29 mouse cellular contexts compared by ENCODE assay signal in the genomic region with DNA sequence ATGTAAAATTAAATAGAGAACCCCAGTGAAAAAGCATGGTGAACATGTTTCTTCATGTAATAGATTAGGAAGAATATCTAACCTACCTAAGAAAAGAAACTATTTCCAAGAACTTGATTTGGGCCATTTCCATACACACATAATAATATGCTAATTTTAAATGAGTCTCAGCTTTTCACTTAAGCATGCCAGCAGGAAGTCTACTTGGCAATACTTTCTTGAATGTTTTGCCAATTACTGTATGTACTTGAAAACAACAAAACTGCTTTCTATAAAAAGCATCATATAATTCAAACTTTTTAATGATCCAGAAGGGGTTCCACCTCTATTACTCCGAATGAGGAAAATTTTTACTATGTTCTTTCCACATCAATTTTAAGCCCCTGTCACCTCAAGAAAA.
"Had no signal": no experiment of that assay in that cellular context is flagged by ENCODE, and none has a peak within 500 bp of the region (broad histone marks: within the 10 kb centered on the region; RNA-seq: fewer than 3 reads in every experiment).

No protein-coding gene starts in this region.

- H3K9ac ChIP-seq: heart, embryonic 12.5 days; hindbrain, embryonic 12.5 days; hindbrain, embryonic 14.5 days; intestine, embryonic 15.5 days; limb, embryonic 12.5 days; liver, embryonic 13.5 days; liver, embryonic 15.5 days; liver, postnatal 0 days had no signal

- H3K36me3 ChIP-seq: heart, embryonic 10.5 days; heart, embryonic 12.5 days; hindbrain, embryonic 10.5 days; hindbrain, embryonic 12.5 days; intestine, embryonic 15.5 days; limb, embryonic 10.5 days; limb, embryonic 12.5 days; liver, embryonic 13.5 days; liver, embryonic 15.5 days had no signal

- H3K4me3 ChIP-seq: gastrocnemius, adult 2 months; heart, embryonic 10.5 days; heart, embryonic 12.5 days; hindbrain, embryonic 10.5 days; hindbrain, embryonic 12.5 days; intestine, embryonic 15.5 days; left cerebral cortex, adult 2 months; limb, embryonic 10.5 days; limb, embryonic 12.5 days; liver, embryonic 13.5 days; liver, embryonic 15.5 days had no signal

- H3K27me3 ChIP-seq: heart, embryonic 12.5 days; hindbrain, embryonic 12.5 days; intestine, embryonic 15.5 days; limb, embryonic 12.5 days; liver, embryonic 13.5 days; liver, embryonic 15.5 days had no signal

- DNase-seq: gastrocnemius, adult 2 months; gastrocnemius, postnatal 10 days; gastrocnemius, postnatal 25 days; heart, adult 18-20 months; heart, postnatal 10 days; heart, postnatal 4 days; kidney, adult 18-20 months; kidney, adult 8-10 months; kidney, postnatal 14 days; kidney, postnatal 36 days; layer of hippocampus, adult 9-11 months; liver; liver, embryonic 13.5 days; liver, postnatal 0 days had no signal

- H3K27ac ChIP-seq: gastrocnemius, adult 2 months; heart, embryonic 10.5 days; hindbrain, embryonic 10.5 days; hindbrain, embryonic 12.5 days; hindbrain, embryonic 14.5 days; intestine, embryonic 15.5 days; kidney, postnatal 0 days; left cerebral cortex, adult 2 months; limb, embryonic 10.5 days; limb, embryonic 12.5 days; liver, embryonic 13.5 days; liver, embryonic 15.5 days had no signal

- H3K4me1 ChIP-seq: heart, embryonic 10.5 days; heart, embryonic 12.5 days; hindbrain, embryonic 10.5 days; hindbrain, embryonic 12.5 days; intestine, embryonic 15.5 days; limb, embryonic 10.5 days; limb, embryonic 12.5 days; liver, embryonic 13.5 days; liver, embryonic 15.5 days had no signal

- H3K9me3 ChIP-seq: heart, embryonic 10.5 days; heart, embryonic 12.5 days; hindbrain, embryonic 10.5 days; hindbrain, embryonic 12.5 days; intestine, embryonic 15.5 days; limb, embryonic 10.5 days; limb, embryonic 12.5 days; liver, embryonic 13.5 days; liver, embryonic 15.5 days had no signal

- H3K4me2 ChIP-seq: heart, embryonic 12.5 days; hindbrain, embryonic 12.5 days; hindbrain, embryonic 14.5 days; intestine, embryonic 15.5 days; limb, embryonic 12.5 days; liver, embryonic 11.5 days; liver, embryonic 13.5 days; liver, embryonic 15.5 days had no signal

- ATAC-seq: hindbrain, embryonic 16.5 days; inflammation-experienced regulatory T-cells, adult 6 months; intestine, embryonic 15.5 days; intestine, postnatal 0 days; liver, postnatal 0 days had no signal
